Mouse (Mus musculus) spleen, adult 18-20 months (tissue): ENCODE results near the gene Esm1.

ENCODE experiments used
- DNase-seq, 2 experiments: peaks; one replicate each; pipeline ENCODE4 v3.0.0; 2022; ENCODE audit warnings: mixed read lengths in 2 of 2

The Esm1 gene

GRCm38 (mm10) chr13:113209624-113210023, at the start of gene Esm1:
TSS of gene Esm1 (plus strand) at chr13:113209659.
- DNase-seq, result no peak

DNA sequence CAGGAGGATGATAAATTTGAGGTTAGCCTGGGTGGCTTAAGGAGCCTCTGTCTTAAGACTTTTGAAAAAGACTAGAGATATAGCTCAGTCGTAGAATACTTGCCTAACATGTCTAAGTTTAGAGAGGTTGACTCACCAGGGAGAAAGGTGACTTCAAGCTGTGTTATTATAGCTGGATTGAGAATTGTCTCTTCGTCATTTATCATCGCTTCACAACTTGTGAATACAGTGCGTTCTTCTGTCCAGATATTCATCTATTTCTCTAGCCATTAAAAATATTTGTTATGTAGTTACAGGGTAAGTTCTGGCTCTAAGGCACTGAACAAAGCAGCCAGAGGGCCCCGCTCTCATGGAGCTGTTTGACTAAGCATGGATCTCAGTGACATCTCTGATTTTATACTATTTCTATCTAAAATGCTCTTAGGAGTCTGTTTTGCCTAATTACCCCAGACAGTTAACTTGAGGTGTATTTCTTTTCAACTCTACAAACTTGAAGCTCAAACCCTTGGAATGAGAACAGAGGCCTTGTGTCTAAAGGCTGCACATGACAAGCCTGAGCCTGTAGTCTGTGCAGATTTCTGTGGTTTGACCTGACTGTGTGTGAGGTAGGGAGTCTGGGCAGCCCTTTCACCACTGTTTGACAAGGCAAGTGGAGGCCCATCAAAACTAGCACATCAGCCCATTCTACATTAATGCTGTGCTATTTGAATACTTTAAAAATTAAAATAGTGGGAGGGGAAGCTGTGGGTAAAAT, 45.0 kb upstream of the Esm1 start:
- no peak for DNase-seq

- no peak for DNase-seq
These were observed 41.4 kb upstream of the Esm1 start for GRCm38 (mm10) chr13:113168018-113168534.

DNA sequence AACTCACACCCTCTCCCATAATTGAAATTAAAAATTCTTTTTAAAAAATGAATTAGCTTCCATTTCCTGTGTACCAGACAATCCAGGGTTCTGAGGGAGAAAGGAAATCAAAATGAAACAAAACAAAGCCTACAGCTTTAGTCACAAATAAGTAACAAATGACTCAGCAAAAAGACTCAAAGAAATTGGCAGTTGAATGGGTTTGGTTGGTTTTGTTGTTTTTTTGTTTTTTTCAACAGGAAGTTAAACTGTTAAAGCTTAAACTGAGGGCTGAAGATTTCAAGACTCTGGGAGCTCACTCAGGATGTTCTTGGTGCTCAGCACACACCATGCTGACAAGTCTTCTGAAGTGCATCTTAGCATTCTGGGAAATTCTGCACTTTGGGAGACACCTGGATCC, 39.2 kb upstream of the Esm1 start:
- DNase-seq, result no peak

DNA sequence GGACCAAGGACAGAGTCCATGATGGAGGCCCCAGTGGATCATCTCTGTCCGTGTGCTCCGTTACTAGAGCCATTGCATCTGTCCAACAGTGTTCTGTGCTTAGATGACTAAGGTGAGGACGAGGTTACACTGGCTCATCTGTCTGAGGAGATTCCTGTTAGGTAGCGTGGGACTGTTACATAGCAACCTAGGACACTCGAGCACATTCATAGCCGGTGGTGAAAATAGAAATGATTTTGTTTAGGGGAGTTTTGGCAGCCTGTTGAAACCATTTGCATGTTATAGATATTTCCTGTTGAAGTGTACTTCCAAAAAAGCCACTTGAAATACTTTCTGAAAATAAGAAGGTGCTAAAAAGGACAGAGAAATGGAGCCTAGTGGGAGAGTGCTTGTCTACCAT, 35.3 kb upstream of the Esm1 start:
- DNase-seq, result no peak

DNA sequence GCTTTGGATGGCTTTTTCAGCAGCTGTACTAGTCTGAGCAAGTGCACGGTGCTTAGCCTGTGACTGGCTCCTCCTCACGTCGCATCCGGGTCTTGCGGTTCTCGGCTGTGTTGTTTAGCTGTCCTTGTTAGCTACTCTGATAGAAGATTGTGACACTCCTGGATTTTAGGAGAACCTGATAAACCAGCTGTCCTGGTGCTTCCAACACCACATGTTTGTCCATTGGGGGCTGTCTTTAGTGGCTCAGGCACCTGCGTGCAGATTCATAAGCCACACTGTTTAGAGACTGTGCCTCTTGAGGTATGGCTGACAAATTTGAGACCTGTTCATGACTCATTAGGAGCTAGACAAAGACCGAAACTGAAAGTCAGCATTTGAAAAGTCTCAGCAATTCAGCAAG, 26.1 kb upstream of the Esm1 start:
- DNase-seq, result no peak

DNA sequence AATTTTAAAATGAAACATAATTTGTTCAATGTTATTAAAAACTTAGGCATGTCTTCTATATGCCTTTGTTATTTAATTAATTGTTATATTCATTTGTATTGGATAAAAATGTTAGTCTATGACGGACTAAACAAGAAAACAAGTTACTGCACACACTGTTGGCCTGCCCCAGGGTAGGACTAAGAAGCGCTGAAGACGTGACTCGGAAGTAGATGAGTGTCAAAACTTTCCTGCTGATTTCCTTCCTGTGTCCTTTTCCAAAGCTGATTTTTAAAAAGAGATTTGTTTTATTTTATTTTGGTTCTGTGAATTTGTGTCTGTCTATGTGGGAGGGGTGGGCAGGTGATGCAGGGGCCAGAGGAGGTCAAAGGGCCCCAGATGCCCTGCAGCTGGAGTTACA, 25.7 kb upstream of the Esm1 start:
- no peak for DNase-seq

- DNase-seq, result no peak
These were observed 12.4 kb upstream of the Esm1 start for GRCm38 (mm10) chr13:113196808-113197674.

- no peak for DNase-seq
These were observed 11.5 kb upstream of the Esm1 start for GRCm38 (mm10) chr13:113197872-113198502.

GRCm38 (mm10) chr13:113199331-113199730, 10.1 kb upstream of the Esm1 start:
- DNase-seq, result no peak

DNA sequence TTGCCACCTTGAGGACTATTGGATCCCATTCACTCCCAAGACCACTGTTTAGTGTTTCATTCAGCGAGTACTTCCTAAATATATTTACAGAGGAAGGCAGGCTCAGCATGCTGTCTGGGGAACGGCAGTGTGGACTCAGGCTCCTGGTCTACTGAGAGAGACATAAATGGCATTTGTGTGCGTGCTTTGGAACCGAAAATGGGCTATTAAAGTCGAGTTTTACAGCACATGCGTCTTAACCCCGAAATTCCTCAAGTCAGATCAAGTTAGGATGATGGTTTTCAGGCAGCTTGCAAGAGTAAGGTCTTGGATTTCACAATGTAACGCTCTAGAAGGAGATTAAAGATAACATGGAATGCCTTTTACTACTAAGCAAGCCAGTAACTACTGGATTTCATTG, 8.7 kb upstream of the Esm1 start:
- no peak for DNase-seq

- DNase-seq, result no peak
These were observed 7.8 kb upstream of the Esm1 start for GRCm38 (mm10) chr13:113201631-113202030.

DNA sequence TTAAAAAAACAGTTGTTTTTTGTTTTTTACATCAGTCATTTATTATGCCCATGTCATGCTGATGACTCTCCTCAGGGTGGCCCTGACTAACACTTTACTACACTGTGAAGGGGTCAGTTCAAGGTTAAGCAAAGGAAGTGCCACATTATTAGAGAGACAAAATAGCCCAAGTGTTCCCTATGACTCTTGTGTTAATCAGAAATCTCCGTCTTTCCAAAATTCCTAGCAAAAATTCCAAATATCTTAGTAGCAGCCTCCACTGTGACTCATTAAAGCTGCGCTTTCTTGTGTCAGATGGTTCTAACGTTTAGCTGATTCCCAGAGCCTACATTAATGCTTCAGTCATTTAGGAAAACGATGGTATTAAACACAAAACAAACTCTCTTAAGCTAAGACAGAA, 7.3 kb upstream of the Esm1 start:
- no peak for DNase-seq

DNA sequence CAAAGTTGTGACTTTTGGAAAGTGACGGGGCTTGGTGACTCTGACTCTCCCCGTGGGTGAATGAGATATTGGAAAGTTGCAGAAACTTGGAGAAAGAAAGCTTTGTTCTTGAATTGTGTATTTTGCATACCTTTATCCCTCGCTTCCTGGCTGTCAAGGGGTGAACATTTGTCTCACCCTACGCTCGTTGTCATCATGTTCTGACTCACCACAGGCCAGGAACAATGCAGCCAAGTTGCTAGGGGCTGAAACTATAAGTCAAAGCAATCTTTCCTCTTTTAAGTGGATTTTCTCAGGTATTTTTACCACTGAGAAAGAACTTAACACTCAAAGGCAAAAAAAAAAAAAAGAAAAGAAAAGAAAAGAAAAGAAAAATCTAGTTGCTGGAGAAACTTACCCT, 6.3 kb upstream of the Esm1 start:
- no peak for DNase-seq

GRCm38 (mm10) chr13:113205346-113205745, 4.1 kb upstream of the Esm1 start:
- DNase-seq, result no peak

GRCm38 (mm10) chr13:113211345-113211744, 1.9 kb downstream of the Esm1 start:
- no peak for DNase-seq

- no peak for DNase-seq
These were observed 2.9 kb downstream of the Esm1 start for GRCm38 (mm10) chr13:113212401-113212800.

DNA sequence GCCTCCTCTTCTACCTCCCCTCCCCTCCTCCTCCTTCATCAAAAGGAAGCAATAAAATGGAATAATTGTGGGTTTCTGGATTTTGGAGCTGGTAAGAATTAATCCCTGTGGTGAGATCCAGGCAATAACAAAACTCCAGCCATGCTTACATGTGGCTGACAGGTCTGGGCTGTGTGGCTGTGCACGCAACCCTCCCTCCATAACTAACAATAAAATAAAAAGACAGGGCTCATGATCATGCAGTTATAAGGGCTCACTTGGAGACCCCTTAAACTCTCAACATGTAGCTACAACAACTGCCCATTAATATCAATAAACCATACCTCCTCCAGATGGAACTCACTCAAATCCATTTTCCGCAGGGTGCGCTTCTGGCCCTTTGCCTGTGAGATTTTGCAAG, 4.4 kb downstream of the Esm1 start:
- DNase-seq, result no peak

- no peak for DNase-seq
These were observed 12.4 kb downstream of the Esm1 start for GRCm38 (mm10) chr13:113221851-113222250.

DNA sequence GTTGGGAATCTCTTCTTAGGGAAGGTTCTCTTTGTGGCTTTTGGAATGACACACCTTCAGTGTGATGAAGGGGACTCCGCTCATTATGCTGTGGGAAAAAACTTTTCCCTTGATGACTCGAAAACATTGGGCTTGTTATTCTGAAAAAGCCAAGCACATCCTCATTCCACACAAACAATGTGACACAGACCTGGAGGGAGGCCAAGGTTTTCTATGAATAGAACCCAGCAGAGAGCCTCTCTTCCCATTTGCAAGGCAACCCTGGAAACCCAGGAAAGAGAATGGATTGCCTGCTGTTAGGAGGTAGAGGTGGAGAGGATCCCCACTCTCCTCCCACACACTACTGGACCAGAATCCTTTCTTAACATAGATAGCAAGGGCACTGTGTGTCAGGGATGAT, 14.6 kb downstream of the Esm1 start:
- no peak for DNase-seq

DNA sequence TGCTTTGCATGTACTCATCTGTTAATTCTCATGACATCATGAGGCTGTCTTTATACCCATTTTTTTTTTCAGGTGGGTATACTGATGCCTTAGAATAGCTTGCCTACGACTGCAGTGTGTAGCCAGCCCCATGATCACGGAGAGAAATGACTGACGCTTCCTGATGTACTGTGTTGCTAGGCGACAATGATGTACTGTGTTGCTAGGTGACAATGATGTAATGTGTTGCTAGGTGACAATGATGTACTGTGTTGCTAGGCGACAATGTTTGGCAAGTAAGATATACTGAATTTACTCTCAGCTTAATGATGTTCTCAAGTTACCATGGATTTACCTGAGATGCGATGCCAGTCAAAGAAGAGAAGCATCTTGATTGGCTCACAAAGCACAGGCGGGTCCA, 16.4 kb downstream of the Esm1 start, which contains the start of gene Gzmk:
Gzmk (minus strand) TSS at position 98 of the 400 bp plus-strand sequence.
- DNase-seq, result no peak

GRCm38 (mm10) chr13:113227076-113227475, 17.6 kb downstream of the Esm1 start:
- DNase-seq, result no peak
